Mouse (Mus musculus) retina, embryonic 14.5 days (tissue): ENCODE results near the gene Coa3.

Experiments
- DNase-seq: peaks from one replicate; pipeline ENCODE4 v3.0.0-alpha.2; 2015; ENCODE audit warnings: low spot score

The Coa3 gene

GRCm38 (mm10) chr11:101251031-101251430 is 27.9 kb downstream of the Coa3 start:
- DNase-seq, result no peak

GRCm38 (mm10) chr11:101248258-101248994 is 30.5 kb downstream of the Coa3 start:
- peak; percentile 84 for DNase-seq

GRCm38 (mm10) chr11:101247521-101248030 is 31.3 kb downstream of the Coa3 start:
- DNase-seq, result no peak

DNA sequence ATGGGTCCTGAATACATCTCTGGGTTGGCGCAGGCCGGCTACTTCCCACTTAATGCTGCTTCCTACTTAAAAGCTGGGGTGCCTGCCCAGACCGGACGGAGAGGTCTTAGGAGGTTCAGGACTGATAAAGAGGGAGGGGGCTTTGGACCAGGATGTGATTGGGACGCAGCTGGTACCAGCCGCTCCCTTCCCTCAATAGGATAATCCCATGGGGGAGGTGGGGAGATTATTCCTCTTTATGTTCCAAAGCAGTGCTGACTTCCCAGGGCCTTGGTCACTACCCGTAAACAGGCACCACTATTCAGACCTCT is 32.3 kb downstream of the Coa3 start:
- DNase-seq, result no peak

DNA sequence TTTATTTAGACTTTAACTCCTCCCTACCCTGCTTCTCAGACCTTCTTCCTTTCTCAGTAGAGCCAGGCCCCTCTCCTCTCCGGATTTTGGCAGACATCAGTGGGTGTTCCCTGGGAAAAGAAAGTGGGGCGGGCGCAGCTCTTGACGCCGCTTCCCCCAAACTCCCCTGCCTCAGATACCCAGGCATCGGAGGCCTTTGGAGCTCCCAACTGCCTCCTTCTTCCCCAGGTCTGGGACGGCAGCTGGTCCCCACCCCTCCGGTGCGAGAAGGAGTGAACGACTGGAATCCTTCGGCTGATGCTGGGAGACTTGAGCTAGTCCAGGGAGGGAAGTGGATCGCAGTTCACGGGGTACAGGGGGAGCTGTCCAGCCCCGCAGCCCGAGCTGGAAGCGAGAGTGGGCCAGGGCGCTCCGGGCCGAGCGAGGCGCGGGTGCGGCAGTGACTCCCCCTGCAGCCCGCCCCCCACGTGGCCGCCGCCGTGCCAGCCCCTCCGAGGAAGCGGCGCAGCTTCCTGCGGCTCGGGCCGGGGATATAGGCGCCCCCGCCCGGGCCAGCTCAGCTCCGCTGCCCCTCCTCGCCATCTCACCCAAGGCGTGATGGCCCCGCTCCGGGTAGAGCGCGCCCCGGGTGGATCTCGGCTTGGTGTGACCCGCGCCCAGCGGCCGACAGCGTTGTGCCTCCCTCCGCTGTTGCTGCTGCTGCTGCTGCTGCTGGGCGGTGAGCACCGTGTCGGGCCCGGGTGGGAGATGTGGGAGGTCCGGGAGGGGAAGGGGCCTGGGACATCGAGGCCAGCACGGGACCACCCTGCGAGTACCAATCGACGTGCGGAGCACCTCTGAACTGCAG is 32.8 kb downstream of the Coa3 start, which contains the start of gene Ramp2:
Gene Ramp2, plus strand, starts transcription at position 174 of the 847 bp plus-strand sequence.
- DNase-seq, result peak; percentile 49

DNA sequence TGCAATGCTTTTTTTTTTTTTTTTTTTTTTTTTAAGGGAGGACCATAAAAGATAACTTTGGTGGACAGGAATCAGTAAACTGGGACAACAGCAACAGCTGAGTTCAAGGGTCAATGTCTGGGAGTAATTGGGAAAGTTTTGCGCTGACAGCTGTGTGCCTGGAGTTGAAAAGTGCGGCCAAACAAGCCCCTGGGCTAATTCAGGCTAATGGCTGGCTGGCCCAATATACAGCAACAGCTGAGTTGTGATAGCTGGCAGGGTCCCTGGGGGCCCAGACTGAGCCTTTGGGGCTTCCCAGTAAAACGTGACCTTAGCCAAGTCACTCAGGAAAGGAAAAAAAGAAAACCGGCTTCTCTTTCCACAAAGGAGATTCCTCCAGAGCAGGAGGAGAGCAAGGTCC is 33.8 kb downstream of the Coa3 start:
- DNase-seq, result peak; percentile 16

GRCm38 (mm10) chr11:101238071-101238647 is 40.8 kb downstream of the Coa3 start:
- DNase-seq, result no peak

- no peak for DNase-seq
These were observed 42.1 kb downstream of the Coa3 start for GRCm38 (mm10) chr11:101236782-101237181.

DNA sequence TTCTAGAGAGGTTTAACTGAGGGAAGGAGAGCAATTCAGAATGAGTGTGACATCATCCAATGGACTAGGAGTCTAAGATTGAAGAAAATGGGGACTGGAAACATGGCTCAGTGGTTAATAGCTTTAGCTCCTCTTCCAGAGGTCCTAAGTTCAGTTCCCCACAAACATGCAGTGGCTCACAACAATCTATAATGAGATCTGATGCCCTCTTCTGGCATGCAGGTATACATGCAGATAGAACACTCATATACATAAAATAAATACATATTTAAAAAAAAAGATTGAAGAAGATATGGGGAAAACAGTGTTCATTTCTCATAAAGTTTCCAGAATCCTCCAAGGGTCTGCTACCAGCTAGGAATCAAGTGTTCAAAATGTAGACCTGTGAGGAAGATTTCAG is 43.5 kb downstream of the Coa3 start:
- DNase-seq, result no peak

- DNase-seq, result no peak
These were observed 44.8 kb downstream of the Coa3 start for GRCm38 (mm10) chr11:101234124-101234523.

DNA sequence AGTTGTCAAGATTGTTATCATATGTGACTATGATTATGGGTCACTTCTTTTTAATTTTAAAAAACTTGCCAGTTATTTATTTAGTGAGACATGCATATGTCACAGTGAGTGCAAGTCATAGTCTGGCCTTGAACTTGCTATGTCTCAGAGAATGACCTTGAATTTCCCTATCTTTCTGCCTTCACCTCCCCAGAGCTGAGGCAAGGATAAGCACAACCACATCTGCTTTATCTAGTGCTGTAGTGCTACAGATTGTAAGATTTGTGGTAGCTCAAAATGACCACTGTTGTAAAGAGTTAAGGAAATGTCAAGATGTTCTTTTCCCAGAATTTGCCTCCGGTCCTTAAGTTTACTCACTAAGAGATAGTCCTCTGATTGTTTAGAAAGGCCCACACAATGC is 45.7 kb downstream of the Coa3 start:
- DNase-seq, result no peak

- no peak for DNase-seq
These were observed 46.7 kb downstream of the Coa3 start for GRCm38 (mm10) chr11:101232010-101232839.

DNA sequence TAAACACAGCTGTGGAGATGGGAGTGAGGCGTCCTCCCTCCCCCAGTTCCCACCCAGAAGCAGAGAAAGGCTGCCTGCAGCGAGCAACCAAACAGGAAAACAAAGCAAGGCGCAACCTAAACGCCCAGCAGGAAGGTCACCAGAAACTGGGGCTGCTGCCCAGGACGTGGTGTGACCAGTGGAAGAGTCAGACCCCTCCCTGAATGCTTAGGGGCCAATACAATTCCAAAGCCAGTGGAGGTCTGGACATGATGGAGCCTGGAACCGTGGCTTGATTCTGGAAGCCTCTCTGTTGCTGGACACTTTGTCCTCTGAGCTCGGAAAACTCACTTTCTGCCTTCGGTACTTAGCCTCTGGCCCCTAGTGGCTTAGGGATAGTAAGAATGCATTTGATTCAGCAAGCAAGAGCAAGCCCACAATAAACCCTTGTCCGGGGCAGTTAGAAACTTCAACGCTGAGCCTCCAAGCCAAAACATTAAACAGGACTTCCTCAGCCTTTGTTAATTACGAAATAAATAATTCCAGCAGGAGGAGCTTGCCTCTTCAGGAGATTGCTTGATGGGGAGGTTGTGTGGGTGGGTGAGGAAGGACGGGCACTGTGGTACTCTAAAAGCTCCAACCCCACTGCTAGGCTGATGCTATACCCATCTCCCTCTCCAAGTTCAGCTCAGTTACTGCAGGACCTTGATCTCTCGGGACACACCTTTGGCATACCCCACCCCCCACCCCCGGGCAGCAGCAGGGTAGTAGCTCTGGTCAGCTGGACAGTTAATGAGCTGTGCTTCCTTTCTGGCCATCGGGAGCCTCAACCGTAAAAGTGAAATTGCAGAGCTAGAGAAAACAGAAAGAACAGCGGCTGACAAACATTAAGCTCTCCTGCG is 47.7 kb downstream of the Coa3 start:
- no peak for DNase-seq

DNA sequence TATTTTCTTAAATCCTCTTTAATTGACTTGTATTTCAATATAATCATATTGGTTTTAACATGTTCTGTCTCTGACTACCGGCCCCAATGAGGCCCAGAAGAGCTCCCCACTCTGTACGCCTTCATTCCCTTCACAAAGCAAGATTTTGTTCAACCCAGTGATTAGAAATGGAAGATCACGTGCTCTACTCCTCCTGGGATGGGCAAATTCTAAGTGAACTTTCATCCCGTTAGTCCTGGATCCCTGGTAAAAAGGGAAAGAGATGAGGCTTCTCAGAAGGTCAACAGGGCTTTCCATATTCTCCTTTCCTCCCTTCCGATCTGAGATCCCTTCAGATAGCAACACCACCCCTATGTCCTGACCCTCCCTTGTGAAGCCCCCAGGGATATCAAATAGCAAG is 48.4 kb downstream of the Coa3 start:
- no peak for DNase-seq

GRCm38 (mm10) chr11:101230061-101230511 is 48.8 kb downstream of the Coa3 start:
- no peak for DNase-seq

DNA sequence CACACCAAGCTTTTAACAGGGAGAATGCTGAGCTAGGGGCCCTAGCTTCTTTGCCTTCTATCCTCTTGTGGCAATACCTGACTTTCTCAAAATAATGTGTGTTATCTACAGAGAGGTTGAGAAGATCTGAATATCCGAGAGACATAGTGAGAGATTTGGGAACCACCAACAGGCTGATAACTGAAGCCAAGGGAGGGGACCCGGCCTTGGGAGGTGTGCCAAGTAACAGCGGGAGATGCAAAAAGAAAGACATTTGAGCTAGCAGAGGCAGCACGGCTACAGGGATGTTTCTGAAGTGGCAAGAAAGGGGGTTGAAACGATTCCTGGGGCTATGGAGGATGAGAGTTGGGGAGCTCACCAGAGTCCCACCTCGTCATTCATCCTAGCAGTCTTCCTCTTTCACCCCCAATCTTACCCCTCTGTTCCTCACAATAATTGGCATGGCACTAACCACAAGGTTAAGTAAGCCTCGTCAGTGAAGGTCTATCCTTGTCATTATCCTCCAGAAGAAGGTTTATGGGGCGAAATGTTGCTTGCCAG is 49.5 kb downstream of the Coa3 start:
- DNase-seq, result no peak
